Mouse (Mus musculus): ENCODE measurements at regions not wholly inside any gene's neighbourhood (a gene's known extent, or its start where the extent isn't known, plus 50 kb on each side); places are given as distances from the start of the nearest gene placed in this dataset.
"Not testable (repeated sequence)": the region's sequence is repeated elsewhere in the genome, so short reads cannot be mapped to it uniquely, and the experiment has no call there.

DNA sequence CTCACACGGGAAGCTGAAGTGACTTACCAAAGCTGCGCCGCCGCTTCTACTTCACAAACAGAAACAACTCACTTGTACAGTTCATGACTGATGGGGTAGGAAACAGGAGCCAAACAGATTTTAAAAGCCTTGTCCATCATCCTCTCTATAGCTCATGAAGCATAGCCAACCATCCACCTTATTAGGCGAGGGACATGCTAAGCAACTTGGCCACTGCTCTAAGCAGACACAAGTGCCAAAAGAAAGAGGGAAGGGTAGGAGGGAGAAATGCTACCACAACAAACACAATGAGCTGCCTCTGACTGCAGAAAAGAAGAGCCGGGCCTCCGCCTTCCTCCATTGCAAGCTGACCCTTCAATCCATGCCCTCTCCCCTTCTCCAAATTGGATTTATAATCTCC is 179.9 kb downstream of the Dhx15 start:
- no peak for DNase-seq

GRCm38 (mm10) chr5:52008942-52009341 is 181.4 kb downstream of the Dhx15 start:
- no peak for DNase-seq

DNA sequence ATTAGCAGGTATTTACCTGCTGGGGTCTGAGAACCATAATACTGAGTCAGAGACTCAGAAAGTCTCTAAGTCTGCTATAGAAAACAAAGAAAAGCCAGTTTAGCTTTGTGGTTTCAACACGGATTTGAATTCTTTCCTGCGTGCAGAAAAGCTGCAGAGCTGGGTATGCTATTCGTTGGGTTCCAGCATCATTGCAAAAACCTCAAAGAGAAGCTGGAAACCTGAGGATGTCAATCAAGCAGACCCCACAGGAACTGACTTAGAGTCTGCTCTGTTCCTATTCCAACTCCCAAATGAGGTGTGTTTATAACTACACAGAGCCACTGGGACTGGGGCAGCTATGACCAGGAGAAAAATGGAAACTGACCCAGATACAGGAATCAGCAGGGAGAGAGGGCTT is 183.5 kb downstream of the Dhx15 start:
- no peak for DNase-seq

DNA sequence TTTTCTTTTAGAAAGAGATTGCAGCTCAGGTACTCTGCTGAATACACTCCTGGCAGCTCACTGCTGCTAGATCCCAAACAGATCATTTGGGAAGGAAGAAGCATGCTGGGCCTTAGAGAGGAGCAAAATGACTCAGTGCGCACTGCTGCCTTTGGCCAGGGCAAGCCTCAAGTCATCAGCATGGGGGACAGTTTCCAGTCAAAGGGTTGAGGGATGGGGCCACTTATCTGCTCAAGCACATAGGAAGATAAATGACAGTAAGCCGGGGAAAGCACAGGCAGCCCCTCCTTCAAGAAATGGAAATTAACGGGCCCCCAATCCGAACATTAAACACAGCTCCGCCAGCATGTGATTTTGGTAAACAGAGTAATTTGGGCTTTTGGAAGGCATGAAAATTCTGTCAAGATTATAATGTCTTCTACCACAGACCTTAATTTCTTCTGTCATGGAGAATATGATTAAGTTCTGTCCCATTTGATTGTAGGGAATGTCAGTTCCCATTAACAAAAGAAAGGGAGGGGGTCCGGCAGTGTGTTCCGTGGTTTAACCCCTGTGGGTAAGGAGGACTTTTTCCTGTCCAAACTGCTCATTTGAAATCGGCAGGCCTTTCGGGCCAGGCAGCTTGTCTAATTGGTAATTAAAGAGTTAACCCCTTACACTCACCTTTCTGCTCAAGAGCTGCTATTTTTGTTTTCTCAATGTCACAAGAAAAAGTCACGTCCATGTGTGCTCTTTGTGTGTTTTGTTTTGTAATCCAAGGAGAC is 199.3 kb downstream of the Dhx15 start:
- DNase-seq, result no peak

DNA sequence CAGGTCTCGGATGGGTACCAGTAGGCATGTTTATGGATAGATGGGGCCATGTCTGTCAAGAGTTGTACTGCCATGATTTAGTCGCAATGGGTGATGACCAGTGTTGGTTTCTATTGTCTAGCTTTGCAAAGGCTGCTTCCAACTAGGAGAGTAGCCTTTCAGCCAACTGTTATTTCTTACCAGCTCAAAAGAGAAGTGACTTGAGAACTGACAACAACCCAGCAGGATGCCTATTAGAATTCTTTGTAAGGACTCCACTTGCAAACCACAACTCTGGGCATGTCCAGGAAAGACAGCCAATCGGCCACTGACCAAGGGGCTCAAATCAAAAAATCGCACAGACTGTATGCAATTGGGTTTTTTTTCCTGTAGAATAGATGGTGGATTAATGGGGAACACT is 200.9 kb downstream of the Dhx15 start:
- DNase-seq, result no peak

DNA sequence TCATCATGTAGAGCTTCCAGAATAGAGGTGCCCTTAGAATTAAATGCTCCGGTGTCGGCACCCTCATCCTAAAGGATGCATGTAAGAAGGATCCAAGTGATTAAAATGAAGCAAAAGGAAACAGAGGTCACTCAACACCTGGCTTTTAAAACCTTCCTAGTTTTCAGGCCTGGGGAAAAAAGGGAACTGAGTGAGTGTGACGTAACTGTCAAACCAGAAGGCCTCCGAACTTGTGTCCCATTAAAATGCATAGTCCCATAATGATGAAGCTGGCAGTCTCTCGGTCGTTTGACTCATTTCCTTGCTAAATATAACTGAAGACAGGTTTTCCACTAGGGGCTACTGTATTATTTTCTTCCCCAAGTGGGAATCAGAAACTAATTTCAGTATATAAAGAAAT is 201.4 kb downstream of the Dhx15 start:
- no peak for DNase-seq

DNA sequence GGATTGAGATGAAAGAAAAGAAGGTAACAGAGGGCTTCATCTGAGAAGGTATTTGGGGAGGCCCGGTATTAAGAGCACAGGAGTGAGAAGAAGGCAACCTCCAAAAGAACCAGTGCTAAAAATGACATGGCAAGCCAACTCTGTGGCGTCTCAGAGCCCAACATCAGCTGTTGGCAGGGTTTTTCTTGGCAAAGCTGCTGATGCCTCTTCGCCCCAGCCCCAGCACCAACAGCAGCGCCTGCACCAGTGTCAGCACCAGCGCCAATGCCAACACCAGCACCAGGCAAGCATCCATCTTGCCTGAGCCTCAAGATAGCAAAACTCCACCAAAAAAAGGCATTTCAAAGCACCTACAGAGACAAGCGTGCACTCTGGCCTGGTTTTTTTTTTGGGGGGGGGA is 205.3 kb downstream of the Dhx15 start:
- DNase-seq, result no peak

GRCm38 (mm10) chr5:51982780-51983179 is 207.5 kb downstream of the Dhx15 start:
- no peak for DNase-seq

- no peak for DNase-seq
These were observed 209.4 kb downstream of the Dhx15 start for GRCm38 (mm10) chr5:51980901-51981300.

DNA sequence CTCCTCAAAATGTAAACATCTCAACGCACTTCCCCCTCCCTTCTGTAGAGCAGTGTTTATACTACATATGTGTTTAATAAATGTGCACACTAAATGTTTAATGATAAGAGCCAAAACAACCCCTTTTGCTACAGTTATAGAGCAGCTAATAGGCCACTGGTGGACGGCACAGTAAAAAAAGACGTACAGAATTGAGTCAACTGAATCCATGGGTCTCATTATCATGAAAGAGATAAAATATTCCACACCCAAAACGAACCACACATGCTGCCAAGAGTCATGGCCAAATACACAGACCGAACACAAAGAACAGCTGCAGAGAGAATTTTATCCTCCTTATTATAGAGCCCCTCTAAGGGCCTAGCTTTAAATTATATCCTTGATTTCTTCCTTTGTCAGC is 237.8 kb downstream of the Dhx15 start:
- no peak for DNase-seq

- no peak for DNase-seq
These were observed 240.3 kb downstream of the Dhx15 start for GRCm38 (mm10) chr5:51949996-51950395.

GRCm38 (mm10) chr5:51946062-51946461 is 244.3 kb downstream of the Dhx15 start:
- no peak for DNase-seq

DNA sequence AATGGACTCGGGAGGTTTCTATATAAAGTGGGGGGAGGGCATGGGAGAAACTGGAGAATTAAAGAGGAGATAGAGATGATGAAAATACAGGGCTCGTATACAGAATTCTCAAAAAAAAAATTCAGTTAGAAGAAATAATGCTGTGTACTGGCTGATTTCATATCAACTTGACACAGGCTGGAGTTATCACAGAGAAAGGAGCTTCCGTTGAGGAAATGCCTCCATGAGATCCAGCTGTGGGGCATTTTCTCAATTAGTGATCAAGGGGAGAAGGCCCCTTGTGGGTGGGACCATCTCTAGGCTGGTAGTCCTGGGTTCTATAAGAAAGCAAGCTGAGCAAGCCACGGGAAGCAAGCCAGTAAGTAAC is 248.4 kb downstream of the Dhx15 start:
- not testable (repeated sequence) for DNase-seq

DNA sequence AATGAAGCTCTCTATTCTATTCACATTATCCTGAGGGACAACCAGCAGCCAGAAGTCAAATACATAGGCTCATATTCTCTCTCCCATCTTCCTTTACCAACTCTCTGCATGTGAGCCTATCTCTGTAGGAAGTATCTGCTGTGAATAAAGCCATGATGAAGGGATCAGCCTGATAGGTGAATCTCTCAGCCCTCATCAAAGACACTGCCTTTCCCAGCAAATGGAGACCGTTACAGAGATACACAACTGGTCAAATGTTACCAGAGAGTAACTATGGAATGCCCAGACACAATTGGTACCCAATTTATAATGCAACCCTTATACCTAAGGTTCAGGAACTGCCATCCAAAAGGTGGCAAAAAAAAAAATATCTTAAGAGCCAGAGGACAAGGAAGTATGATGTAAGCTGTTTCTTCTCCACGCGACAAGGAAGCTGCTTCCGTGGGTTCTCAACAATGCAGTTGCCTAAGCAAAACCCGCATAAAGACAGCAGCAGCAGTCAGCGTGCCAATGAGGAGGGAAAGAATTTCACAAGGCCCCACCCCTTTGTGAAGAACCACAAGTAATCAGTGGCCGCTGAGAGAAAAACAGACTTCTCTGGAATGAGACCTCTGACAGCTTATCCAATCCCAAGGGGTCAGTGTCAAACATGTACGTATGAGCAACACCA is 248.9 kb downstream of the Dhx15 start:
- no peak for DNase-seq

DNA sequence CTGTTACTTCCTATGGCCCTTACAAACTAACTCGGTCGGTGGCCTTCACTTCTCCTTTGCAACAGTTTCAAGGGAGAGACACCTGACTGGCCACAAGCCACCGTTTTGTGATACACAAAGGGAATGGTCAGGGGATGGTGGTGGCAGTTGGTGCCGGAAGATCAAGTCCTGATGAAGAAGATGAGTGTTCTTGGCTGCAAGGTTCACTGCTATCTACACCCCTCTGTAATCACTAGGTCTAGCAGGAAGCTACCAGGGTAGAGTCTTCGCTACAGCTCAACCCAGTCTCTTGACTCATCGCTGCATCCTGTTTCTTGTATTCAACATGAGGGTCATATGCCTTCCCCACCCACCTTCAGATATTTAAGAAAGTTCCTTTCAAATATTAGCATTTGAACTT is 251.5 kb downstream of the Dhx15 start:
- no peak for DNase-seq

- no peak for DNase-seq
These were observed 253.0 kb downstream of the Dhx15 start for GRCm38 (mm10) chr5:51937320-51937719.

GRCm38 (mm10) chr5:51935391-51936354 is 254.6 kb downstream of the Dhx15 start:
- DNase-seq, result no peak

DNA sequence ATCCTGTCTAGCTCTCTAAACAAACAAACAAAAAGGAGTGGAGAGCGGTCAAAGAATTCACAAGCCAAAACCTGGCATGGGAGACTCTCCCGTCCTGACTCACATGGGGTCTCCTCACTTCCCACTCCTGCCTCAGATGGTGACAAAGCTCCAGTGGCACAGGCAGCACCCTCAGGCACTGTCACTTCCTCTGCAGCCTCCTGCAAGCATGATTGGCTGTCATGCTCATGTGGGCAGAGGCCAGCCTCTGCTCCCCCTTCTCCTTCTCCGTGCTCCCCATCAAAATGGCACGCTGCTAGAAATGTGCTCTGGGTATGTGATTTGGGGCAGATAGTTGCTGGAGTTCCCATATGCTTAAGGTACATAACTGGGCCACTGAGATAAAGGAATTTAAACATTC is 255.4 kb downstream of the Dhx15 start:
- DNase-seq, result no peak

- DNase-seq, result no peak
These were observed 257.0 kb downstream of the Dhx15 start for GRCm38 (mm10) chr5:51933331-51933730.

- no peak for DNase-seq
These were observed 259.9 kb downstream of the Dhx15 start for GRCm38 (mm10) chr5:51930416-51930815.

DNA sequence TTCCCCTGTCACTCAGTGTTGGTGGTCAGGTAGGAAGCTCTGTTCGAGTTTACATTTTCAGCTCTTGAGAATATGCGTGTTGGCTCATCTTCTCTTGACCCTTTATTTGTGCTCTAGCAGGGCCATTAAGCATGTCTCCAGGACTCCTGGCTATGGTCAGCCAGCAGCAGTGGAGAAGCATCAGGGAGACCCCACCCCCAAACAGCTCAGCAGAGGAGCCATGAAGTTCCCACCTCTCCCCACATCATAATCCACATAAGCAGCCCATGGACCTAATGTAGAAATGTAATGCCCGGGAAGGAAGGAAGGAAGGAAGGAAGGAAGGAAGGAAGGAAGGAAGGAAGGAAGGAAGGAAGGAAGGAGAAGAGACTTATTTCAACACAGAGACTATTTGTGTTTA is 261.5 kb downstream of the Dhx15 start:
- no peak for DNase-seq

- DNase-seq, result no peak
These were observed 266.9 kb downstream of the Dhx15 start for GRCm38 (mm10) chr5:51923417-51923816.

- no peak for DNase-seq
These were observed 267.3 kb downstream of the Dhx15 start for GRCm38 (mm10) chr5:51922973-51923372.

GRCm38 (mm10) chr5:51922494-51922893 is 267.8 kb downstream of the Dhx15 start:
- no peak for DNase-seq

All from thymus, postnatal 36 days (tissue).